Mouse (Mus musculus) gastrocnemius, postnatal 14 days (tissue): Measurements from ENCODE around the gene Slit2. TPM values are rescaled to one million over a fixed set of nuclear protein-coding genes. Genes with fewer than 3 reads are reported as not detected.

Source experiments
- DNase-seq: peaks from one replicate; pipeline ENCODE4 v3.0.0; 2021; ENCODE audit warnings: mixed read lengths
- intact Hi-C: fragments of 180-260 bp; cut with DNase I; formaldehyde crosslinking; loops from one replicate; pipeline ENCODE4 v1.15.1; 2025; ENCODE audit warnings: low total_unique reads
- total RNA-seq, 2 experiments: library from RNA; stranded (reverse); gene quantifications; 2 replicates each; pipeline ENCODE4 v1.2.3; 2021

Gene Slit2
- total RNA-seq, 2 experiments from 2014 or later = 2.2 to 2.6 TPM

GRCm38 (mm10) chr5:48048986-48049751, 66.2 kb downstream of the Slit2 start:
- intact Hi-C loops = no loop called here
- DNase-seq = no peak

DNA sequence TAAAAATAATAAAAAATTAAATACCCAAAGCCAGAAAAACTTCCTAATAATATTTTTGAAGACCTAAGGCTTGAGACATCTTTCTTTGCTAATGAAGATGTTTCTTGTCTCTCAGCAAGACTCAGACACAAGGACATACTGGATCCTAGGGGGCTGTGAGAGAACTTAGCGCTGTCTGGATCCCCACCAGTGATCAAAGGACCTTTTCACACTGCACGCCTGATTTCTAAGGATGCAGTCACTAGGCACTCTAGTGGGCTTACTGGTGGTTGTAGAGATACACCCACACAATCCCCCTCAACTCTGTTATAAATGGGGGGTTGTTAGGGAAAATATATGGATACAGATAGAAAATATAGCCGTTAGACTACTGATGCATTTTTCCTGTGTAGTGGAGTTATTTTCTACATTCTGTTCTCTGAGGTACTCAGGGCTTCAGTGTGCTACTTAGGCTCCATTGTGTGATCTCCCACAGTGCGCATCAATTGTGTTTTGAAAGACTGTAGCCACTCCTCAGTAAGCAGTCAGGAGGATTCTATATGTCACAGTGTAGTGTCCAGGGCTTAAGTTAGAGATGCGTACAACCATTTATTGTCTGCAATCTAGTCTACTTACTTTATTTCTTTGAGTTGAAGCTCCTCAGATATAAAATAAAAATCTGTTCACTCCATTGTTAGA, 67.8 kb downstream of the Slit2 start:
- no peak for DNase-seq
- intact Hi-C loops = no loop called here

DNA sequence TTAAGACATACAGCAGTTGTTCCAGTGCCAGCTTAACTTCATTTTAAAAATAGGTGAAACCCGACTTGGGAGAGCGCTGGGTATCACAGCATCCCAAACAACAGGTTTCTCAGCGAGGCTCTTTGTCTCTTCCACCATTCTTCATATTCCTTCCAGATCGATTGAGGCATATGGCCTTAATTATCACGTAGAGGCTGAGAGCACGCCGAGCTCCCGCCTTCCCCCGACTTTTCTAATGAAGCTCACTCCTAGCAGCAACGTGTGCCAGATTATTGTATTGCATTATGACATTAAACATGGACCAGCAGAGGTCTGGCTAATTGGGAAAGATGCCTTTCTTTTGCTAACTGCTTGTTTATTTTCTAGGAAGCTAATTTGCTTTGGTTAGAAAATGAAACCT, 75.7 kb downstream of the Slit2 start:
- intact Hi-C loops = no loop called here
- no peak for DNase-seq

GRCm38 (mm10) chr5:48060715-48061114, 77.8 kb downstream of the Slit2 start:
- no peak for DNase-seq
- intact Hi-C loops = no loop called here

GRCm38 (mm10) chr5:48078730-48079129, 95.8 kb downstream of the Slit2 start:
- intact Hi-C loops = no loop called here
- DNase-seq = no peak

DNA sequence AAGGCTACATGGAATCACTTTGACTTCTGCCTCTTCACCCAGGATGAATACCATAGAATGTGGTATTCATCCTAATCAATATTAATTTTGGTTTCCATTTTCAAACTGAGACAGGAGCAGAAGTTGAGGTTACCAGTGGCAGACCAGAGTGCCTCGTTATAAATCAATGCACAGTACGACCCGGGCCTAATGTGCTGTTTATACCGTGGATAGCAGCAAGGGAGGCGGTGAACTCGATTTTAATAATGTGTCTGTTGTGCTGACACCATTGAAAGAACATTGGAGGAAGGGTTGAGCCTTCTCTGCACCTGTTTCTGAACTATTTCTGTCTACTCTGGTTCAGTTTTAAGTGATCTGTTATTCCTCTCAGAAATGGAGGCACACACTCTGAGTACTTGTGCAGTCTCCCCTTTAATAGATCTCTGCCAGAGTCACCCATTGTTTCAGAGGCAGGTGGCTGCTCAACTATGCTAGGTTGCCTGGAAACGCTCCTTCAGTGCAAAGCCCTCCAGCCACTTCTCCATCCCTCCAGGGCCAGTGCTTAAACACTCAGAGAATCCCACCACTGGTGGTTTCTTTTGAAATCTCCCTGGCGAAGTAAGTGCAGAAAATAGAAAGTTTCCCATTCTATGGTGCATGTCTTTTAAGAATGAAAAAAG, 98.4 kb downstream of the Slit2 start:
- intact Hi-C loops = no loop called here
- DNase-seq = no peak

GRCm38 (mm10) chr5:48113400-48113799, 130.5 kb downstream of the Slit2 start:
- intact Hi-C loops = no loop called here
- DNase-seq = no peak

DNA sequence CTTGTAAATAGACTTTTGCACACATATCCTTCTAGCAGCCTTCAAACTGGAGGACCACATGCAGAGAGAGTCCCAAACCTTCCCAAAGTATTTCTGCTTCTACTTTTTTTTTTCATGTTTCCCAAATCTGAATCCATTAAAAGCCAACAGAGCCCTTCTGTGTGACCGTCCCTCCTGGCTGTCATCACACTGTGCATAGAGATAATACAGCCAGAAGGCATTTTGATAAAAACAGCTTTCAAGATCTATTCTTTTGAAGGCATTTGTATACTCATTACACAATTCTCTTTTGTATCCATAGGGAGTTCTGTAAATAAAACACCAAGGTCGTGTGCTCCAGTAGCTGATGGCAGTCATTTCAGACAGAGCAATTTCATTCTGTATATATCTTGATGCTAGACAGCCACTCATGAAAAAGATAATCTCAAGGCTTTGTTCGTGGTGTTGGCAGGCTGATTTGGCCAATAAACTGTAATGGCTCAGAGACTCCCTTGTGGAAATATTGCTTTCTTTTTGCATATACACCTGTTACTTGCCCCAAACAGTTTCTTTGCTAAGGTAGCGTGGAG, 132.1 kb downstream of the Slit2 start:
- no peak for DNase-seq
- intact Hi-C loops = no loop called here

DNA sequence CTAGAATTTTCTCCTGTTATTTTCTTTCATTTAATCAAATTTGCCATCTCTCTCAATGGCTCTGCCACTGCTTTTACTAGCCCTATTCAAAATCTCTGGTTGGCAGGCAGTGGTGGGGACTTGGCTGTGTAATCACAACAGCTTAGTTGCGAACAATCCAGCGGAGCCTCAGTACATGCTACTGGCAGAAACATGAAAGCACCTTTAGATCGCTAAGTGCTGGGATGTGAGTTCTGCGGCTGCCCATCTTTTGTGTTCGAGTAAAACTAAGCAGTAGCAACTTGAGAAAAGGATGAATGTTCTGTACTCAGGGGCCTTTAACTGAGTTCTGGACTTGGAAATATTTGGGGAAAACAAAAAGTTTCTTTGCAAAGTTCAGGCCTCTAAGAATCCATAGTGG, 139.7 kb downstream of the Slit2 start:
- DNase-seq = no peak
- intact Hi-C loops = no loop called here

GRCm38 (mm10) chr5:48125770-48126423, 143.0 kb downstream of the Slit2 start:
- intact Hi-C loops = no loop called here
- no peak for DNase-seq

- intact Hi-C loops = no loop called here
- no peak for DNase-seq
These were observed 147.0 kb downstream of the Slit2 start for GRCm38 (mm10) chr5:48129981-48130380.

GRCm38 (mm10) chr5:48136571-48136970, 153.6 kb downstream of the Slit2 start:
- intact Hi-C loops = no loop called here
- no peak for DNase-seq

- intact Hi-C loops = no loop called here
- no peak for DNase-seq
These were observed 156.0 kb downstream of the Slit2 start for GRCm38 (mm10) chr5:48138849-48139487.

- no peak for DNase-seq
These were observed 156.5 kb downstream of the Slit2 start for GRCm38 (mm10) chr5:48139488-48139862.

GRCm38 (mm10) chr5:48146082-48146481, 163.1 kb downstream of the Slit2 start:
- intact Hi-C loops = no loop called here

More at GRCm38 (mm10) chr5:48139488-48139862, 156.5 kb downstream of the Slit2 start:
- intact Hi-C loops = no loop called here

DNA sequence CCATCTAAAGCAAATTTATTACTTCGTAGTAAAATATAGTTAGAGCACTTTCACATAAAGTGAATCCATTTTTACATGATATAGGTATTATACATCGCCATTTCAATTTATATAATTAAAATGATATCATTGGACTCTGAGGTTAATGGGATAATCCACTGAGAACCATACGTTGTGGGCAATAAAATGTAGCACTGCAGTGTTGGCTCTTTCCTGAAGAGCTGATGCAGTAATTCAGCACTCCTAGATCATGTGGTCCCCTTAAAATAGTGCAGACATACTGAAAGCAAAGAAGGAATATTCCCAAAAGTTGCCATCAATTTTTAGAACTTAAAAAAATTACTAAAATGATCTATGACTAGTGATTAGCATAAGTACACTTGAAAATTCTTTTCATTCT, 177.9 kb downstream of the Slit2 start:
- DNase-seq = no peak
- intact Hi-C loops = no loop called here

More at GRCm38 (mm10) chr5:48146082-48146481, 163.1 kb downstream of the Slit2 start:
- DNase-seq = no peak

DNA sequence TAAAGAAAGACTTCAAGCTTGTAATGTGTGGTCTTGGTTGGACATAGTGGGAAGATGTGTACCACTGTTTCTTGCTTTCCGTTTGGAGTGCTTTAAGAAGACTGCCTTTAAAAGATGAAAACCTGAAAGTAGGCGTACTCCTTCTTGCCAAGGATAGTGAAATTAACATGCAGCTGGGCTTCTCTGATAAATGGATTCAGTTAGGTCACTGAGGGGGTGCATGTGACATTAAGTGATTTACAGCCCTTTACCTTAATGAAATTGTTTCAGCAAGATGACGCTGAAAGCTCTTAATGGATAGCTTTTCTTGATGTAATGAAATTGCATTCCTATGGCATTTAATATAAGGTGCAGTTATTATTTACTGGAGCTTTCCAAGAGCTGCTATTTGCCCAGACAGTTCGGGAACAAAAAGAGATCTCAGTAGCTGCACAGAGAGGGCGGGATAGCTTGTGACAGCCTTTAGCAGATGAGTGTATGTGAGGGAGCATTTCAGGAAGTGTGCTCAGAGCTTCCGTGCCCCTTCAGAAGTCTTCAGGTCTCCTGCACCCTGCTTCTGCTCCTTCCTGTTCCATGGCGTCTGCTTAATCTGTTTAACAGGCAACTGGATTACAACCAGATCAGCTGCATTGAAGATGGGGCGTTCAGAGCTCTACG, 198.8 kb downstream of the Slit2 start:
- no peak for DNase-seq
- intact Hi-C loops = no loop called here

DNA sequence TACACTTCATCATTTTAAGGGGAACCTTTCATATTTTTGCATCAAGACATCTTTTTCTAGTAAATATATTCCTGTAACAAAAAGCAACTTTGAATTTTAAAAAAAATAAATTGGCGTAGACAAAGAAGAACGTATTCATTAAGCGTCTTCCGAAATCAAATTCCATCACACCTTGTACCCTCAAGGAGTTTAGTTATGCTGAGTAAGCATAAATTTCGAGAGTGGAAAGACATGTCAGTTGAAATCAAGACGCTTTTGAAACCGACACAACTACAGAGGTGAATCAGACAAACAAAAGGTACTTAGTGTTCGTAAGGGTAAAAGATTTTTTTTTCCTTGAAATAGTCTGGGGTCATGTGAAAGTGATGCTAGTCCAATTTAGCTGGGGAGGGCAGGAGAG, 201.4 kb downstream of the Slit2 start:
- intact Hi-C loops = no loop called here
- no peak for DNase-seq

DNA sequence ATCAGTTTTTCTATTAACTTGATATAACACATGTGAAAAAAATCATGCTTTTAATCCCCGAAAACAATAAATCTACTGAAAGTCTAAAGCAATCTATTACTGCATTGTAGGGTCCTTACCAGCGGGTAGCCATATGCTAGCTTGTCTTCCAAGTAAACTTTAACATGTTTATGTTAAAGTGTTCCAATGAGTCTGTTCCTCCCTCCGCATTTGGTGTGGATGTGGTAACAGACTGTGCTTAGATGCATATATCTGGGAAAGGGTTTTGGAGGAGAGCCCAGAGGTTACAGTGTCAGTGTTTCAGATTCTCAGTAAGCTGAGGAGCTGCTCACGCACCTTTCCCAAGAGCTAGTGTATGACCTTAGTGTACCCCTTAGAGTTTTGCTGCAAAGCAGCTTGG, 204.9 kb downstream of the Slit2 start:
- intact Hi-C loops = no loop called here
- no peak for DNase-seq
